Mouse (Mus musculus): Measurements from ENCODE around the gene Aplf. TPM values are rescaled to one million over a fixed set of nuclear protein-coding genes. Genes with fewer than 3 reads are reported as not detected.
A peak's percentile ranks its signal among the peaks of the same experiment; 100 is the strongest.

Aplf gene
- polyA plus RNA-seq, 1 experiment from 2014 or later, result 8.4 TPM

GRCm38 (mm10) chr6:87663445-87663844, 8.5 kb downstream of the Aplf start:
- Histone ChIP-seq H3K4me3 (ENCODE audit: low read depth, low read length) (no peak overlapping the region), H3K4me1 (replicated peaks; ENCODE audit: control insufficient read depth, insufficient read depth) (no peaks in the 10 kb centered on the region), H3K36me3 (ENCODE audit: control insufficient read depth, insufficient read depth, low read length) (0 out of 2 replicates have a peak, but pooled peaks cover 2% of the 10 kb centered on the region), H3K9me3 (ENCODE audit: control insufficient read depth, low read length) (no peaks in the 10 kb centered on the region), H3K27me3 (ENCODE audit: control insufficient read depth, insufficient read depth, low read length) (no peaks in the 10 kb centered on the region), H3K9ac (ENCODE audit: low read length) (no peak overlapping the region), H3K4me2 (replicated peaks; ENCODE audit: low read depth) (no peak overlapping the region), H3K27ac (replicated peaks) (no peak overlapping the region)
- ATAC-seq (ENCODE audit: low FRiP score, low TSS enrichment), result no peak
- TF ChIP-seq CTCF (IDR thresholded peaks at IDR 0.05; ENCODE audit: low read depth), result no peak
- 85% methylated on average over 9 of the region's 9 CpGs for WGBS
- no peak for DNase-seq (ENCODE audit: low spot score)

GRCm38 (mm10) chr6:87662197-87662596, 9.8 kb downstream of the Aplf start:
- H3K27me3 ChIP-seq (ENCODE audit: control insufficient read depth, insufficient read depth, low read length), result no peaks in the 10 kb centered on the region
- H3K9ac ChIP-seq (ENCODE audit: low read length), result no peak overlapping the region
- H3K36me3 ChIP-seq (ENCODE audit: control insufficient read depth, insufficient read depth, low read length), result no peaks in the 10 kb centered on the region
- H3K27ac ChIP-seq (replicated peaks), result no peak overlapping the region
- H3K4me2 ChIP-seq (replicated peaks; ENCODE audit: low read depth), result no peak overlapping the region
- DNase-seq (ENCODE audit: low spot score), result no peak
- ATAC-seq (ENCODE audit: low FRiP score, low TSS enrichment), result no peak
- H3K9me3 ChIP-seq (ENCODE audit: control insufficient read depth, low read length), result no peaks in the 10 kb centered on the region
- 67% methylated on average over 6 of the region's 6 CpGs for WGBS
- no peaks in the 10 kb centered on the region for H3K4me1 ChIP-seq (replicated peaks; ENCODE audit: control insufficient read depth, insufficient read depth)
- no peak overlapping the region for H3K4me3 ChIP-seq (ENCODE audit: low read depth, low read length)
- TF ChIP-seq EP300 (optimal IDR thresholded peaks at IDR 0.05) (no peak), CTCF (IDR thresholded peaks at IDR 0.05; ENCODE audit: low read depth) (peak; percentile 35; the same call in 1 of the 2 replicates)

- H3K9me3 ChIP-seq (ENCODE audit: control insufficient read depth, low read length), result no peaks in the 10 kb centered on the region
- H3K4me2 ChIP-seq (replicated peaks; ENCODE audit: low read depth), result no peak overlapping the region
- TF ChIP-seq EP300 (optimal IDR thresholded peaks at IDR 0.05) (no peak), CTCF (IDR thresholded peaks at IDR 0.05; ENCODE audit: low read depth) (no peak)
- no peak overlapping the region for H3K9ac ChIP-seq (ENCODE audit: low read length)
- ATAC-seq (ENCODE audit: low FRiP score, low TSS enrichment) (no peak), DNase-seq (ENCODE audit: low spot score) (no peak)
- H3K36me3 ChIP-seq (ENCODE audit: control insufficient read depth, insufficient read depth, low read length), result no peaks in the 10 kb centered on the region
- H3K27me3 ChIP-seq (ENCODE audit: control insufficient read depth, insufficient read depth, low read length), result no peaks in the 10 kb centered on the region
- WGBS, result 88% methylated on average over 2 of the region's 2 CpGs
- no peak overlapping the region for H3K4me3 ChIP-seq (ENCODE audit: low read depth, low read length)
- no peak overlapping the region for H3K27ac ChIP-seq (replicated peaks)
- H3K4me1 ChIP-seq (replicated peaks; ENCODE audit: control insufficient read depth, insufficient read depth), result no peaks in the 10 kb centered on the region
These were observed 10.3 kb downstream of the Aplf start for GRCm38 (mm10) chr6:87661707-87662106.

- Histone ChIP-seq H3K9me3 (ENCODE audit: control insufficient read depth, low read length) (no peaks in the 10 kb centered on the region), H3K9ac (ENCODE audit: low read length) (no peak overlapping the region), H3K36me3 (ENCODE audit: control insufficient read depth, insufficient read depth, low read length) (no peaks in the 10 kb centered on the region), H3K27ac (replicated peaks) (no peak overlapping the region), H3K4me1 (replicated peaks; ENCODE audit: control insufficient read depth, insufficient read depth) (no peaks in the 10 kb centered on the region), H3K27me3 (ENCODE audit: control insufficient read depth, insufficient read depth, low read length) (no peaks in the 10 kb centered on the region), H3K4me3 (ENCODE audit: low read depth, low read length) (no peak overlapping the region), H3K4me2 (replicated peaks; ENCODE audit: low read depth) (no peak overlapping the region)
- no peak for ATAC-seq (ENCODE audit: low FRiP score, low TSS enrichment)
- TF ChIP-seq EP300 (optimal IDR thresholded peaks at IDR 0.05) (no peak), CTCF (IDR thresholded peaks at IDR 0.05; ENCODE audit: low read depth) (no peak)
- 93% methylated on average over 4 of the region's 4 CpGs for WGBS
- DNase-seq (ENCODE audit: low spot score), result no peak
These were observed 13.2 kb downstream of the Aplf start for GRCm38 (mm10) chr6:87658816-87659215.

GRCm38 (mm10) chr6:87653904-87654638, 17.9 kb downstream of the Aplf start:
- Histone ChIP-seq H3K27ac (replicated peaks) (no peak overlapping the region), H3K9me3 (ENCODE audit: control insufficient read depth, low read length) (no peaks in the 10 kb centered on the region), H3K4me3 (ENCODE audit: low read depth, low read length) (no peak overlapping the region), H3K9ac (ENCODE audit: low read length) (no peak overlapping the region), H3K4me1 (replicated peaks; ENCODE audit: control insufficient read depth, insufficient read depth) (no peaks in the 10 kb centered on the region), H3K27me3 (ENCODE audit: control insufficient read depth, insufficient read depth, low read length) (no peaks in the 10 kb centered on the region), H3K4me2 (replicated peaks; ENCODE audit: low read depth) (no peak overlapping the region), H3K36me3 (ENCODE audit: control insufficient read depth, insufficient read depth, low read length) (no peaks in the 10 kb centered on the region)
- DNase-seq (ENCODE audit: low spot score), result no peak
- 55% methylated on average over 8 of the region's 8 CpGs for WGBS
- no peak for ATAC-seq (ENCODE audit: low FRiP score, low TSS enrichment)
- no peak for TF ChIP-seq EP300 (optimal IDR thresholded peaks at IDR 0.05)
- no peak for TF ChIP-seq CTCF (IDR thresholded peaks at IDR 0.05; ENCODE audit: low read depth)

- no peak for ATAC-seq (ENCODE audit: low FRiP score, low TSS enrichment)
- WGBS, result 64% methylated on average over 3 of the region's 3 CpGs
- no peak for DNase-seq (ENCODE audit: low spot score)
- H3K4me3 ChIP-seq (ENCODE audit: low read depth, low read length), result no peak overlapping the region
- H3K36me3 ChIP-seq (ENCODE audit: control insufficient read depth, insufficient read depth, low read length), result no peaks in the 10 kb centered on the region
- TF ChIP-seq EP300 (optimal IDR thresholded peaks at IDR 0.05) (no peak), CTCF (IDR thresholded peaks at IDR 0.05; ENCODE audit: low read depth) (no peak)
- H3K9ac ChIP-seq (ENCODE audit: low read length), result no peak overlapping the region
- no peaks in the 10 kb centered on the region for H3K27me3 ChIP-seq (ENCODE audit: control insufficient read depth, insufficient read depth, low read length)
- H3K27ac ChIP-seq (replicated peaks), result no peak overlapping the region
- no peaks in the 10 kb centered on the region for H3K4me1 ChIP-seq (replicated peaks; ENCODE audit: control insufficient read depth, insufficient read depth)
- H3K9me3 ChIP-seq (ENCODE audit: control insufficient read depth, low read length), result no peaks in the 10 kb centered on the region
- no peak overlapping the region for H3K4me2 ChIP-seq (replicated peaks; ENCODE audit: low read depth)
These were observed 18.5 kb downstream of the Aplf start for GRCm38 (mm10) chr6:87653478-87653877.
